Mouse (Mus musculus) adrenal gland, adult (tissue): ENCODE measurements around the gene Cym.

Source experiments
- DNase-seq, 2 experiments: peaks; one replicate each; pipeline ENCODE4 v3.0.0; 2022 to 2023; ENCODE audit warnings: low spot score in 1 of 2; ENCODE audit not compliant: inconsistent age in 2 of 2

The Cym gene

GRCm38 (mm10) chr3:107172556-107172955 lies 49.0 kb downstream of the Cym start:
- DNase-seq: no peak

- DNase-seq: no peak
Observed at GRCm38 (mm10) chr3:107171964-107172363, 49.6 kb downstream of the Cym start.

GRCm38 (mm10) chr3:107169552-107169951 lies 52.0 kb downstream of the Cym start:
- DNase-seq: no peak

GRCm38 (mm10) chr3:107162741-107163140 lies 58.8 kb downstream of the Cym start:
- no peak for DNase-seq
